Mouse (Mus musculus): ENCODE data around the gene Camta1.

Gene Camta1

DNA sequence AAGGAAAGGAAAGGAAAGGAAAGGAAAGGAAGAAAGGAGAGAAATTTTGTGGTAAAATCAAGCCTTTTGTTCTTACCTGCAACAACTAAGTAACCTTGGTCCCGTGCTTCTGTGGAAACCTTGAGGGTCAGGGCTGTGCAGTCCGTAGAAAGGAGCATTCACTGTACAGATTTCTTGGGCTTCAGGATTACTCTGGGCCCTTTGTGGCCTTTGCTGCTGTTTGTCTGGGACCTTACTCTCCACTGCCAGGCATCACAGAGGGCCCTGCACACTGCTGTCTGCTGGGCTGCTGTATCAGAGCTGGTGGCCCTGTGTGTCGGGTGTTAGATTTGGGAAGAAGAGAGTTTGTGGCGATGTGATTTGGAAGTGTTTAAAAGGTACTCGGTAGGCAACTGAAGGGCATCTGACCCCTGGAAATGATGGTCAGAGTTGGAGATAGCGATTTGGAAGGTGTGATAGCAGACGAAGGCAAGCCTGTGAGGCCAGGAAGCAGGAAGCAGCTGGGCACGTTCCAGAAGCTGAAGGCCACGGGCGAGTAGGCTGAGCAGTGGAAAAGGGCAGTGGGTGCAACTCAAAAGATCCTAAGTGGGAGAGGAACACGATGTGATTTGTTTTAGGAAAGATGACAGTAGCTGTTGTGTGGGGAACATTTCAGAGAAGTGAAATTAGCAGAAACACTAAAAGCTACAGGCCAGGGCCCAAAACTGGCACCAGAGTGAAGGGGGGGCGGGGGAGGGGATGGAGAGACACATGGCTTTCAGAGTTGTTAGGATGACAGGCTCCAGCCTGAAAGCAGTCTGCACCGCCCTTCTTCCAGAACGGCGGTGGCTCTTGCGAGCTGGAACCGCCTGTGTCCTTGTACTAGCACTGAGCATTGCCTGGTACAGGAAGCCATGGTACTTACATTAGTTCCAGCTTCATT is 992.1 kb downstream of the Camta1 start:
- DNase-seq: peak; percentile 62

DNA sequence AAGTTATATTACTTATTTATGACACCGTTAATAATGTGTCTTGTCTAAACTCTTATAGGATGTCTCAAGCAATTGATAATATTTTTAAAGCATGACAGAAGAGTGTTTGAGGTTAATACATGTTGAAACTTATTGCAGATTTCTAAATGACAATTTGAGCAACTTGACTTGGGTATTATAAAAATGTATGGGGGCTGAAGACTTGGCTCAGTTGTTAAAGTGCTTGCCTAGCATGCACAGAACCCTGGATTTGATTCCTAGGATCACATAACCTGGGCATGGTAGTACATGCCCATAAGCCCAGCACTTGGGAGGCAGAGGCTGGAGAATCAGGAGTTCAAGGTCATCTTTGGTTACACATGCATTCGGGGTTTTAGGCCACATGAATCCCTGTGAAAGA is 992.8 kb downstream of the Camta1 start:
- DNase-seq: no peak

DNA sequence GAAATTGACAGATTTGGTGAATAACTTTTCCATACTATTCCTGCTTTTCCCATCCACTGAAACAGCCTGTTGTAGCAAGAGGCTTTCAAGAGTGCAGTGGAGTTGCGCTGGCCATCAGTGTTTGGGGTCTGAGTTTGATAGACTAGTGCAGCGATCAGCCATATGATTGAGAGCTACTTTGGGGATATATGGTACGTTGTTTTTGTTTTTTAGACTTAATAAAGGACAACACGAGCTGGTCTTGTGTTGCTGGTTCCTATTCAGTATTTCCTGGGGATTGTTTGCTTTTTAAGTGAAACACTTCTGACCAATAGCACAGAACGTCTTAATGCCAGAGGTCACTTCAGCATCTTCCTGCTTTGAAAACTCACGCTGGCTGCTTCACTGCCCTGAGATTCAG is 993.5 kb downstream of the Camta1 start:
- no peak for DNase-seq

Measured in lung, postnatal 14 days (tissue).